Mouse (Mus musculus): ENCODE results near the gene Tmem192.

Tmem192 gene

DNA sequence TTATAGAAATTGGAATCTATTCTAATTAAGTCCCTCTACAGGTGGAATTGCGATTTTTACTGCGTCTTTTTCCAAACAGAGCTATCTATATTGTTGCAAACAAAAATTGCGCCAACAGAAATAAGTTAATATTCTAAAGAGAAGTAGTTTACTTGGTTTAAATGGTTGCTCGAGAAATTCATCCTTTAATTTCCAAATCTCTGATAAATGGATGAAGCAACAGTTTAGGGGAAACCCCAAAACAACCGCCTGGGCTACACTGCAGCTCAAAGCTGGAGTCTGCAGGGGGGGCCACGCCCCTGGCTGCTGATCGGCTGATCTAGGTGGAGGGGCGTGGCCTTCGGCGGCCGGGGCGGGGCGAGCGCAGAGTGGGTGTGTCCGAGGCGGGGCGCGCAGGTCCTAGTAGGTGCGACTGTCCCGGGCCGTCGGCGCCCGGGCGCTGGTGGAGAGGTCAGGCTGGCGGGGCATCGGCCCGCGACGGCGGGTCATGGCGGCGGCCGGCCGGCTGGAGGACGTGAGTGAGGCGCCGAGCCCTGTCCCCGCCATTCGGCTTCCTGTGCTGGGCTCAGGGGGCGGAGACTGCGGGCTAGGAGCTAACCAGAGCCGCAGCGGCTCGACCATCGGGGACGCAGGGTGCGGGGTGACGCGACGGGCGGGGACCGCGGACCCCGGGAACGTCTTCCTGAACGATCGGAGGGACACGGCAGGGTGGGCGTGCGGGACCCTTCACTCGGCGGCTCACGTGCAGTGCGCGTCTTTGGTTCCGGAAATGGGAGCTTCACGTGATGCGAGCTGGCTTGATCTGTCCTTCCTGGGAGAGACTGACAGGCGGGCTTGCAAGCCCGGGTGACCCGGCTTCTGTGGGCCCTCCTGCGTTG lies at the start of gene Tmem192:
Gene Tmem192, plus strand, starts transcription at position 366 of the 878 bp plus-strand sequence.
- peak; percentile 95 for DNase-seq (ENCODE audit: low spot score)

DNA sequence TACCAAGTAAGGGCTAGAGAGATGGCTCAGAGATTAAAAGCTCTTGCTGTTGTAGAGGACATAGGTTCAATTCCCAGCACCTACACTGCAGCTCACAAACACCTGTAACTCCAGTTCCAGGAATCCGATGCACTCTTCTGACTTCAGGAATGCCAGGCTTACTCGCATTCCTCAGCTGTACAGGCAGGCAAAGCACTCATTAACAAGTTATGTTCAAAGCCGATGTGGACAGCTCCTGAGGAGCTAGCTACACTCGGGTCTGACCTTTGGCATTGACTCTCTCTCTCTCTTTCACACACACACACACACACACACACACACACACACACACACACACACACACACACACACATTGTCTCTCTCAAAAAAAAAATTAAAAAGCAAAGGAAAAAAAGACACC lies 48.3 kb upstream of the Tmem192 start:
- no peak for DNase-seq (ENCODE audit: low spot score)

DNA sequence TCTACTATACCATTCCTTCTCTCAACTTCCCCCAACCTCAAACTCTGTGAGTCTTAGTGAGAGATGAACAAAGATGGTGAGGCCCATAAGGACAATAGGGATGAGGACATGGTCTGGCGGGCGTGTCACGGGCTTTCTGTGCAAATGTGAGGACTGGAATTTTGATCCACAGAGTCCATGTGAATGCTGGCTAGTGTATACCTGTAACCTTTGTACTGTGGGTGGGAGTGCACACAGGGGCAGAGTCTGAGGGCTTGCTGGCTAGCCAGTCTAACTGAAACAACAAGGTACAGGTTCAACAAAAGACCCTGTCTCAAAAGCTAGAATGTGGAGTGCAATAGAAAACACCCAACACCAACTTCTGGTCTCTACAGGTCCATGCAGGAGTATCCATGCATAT lies 46.3 kb upstream of the Tmem192 start:
- no peak for DNase-seq (ENCODE audit: low spot score)

DNA sequence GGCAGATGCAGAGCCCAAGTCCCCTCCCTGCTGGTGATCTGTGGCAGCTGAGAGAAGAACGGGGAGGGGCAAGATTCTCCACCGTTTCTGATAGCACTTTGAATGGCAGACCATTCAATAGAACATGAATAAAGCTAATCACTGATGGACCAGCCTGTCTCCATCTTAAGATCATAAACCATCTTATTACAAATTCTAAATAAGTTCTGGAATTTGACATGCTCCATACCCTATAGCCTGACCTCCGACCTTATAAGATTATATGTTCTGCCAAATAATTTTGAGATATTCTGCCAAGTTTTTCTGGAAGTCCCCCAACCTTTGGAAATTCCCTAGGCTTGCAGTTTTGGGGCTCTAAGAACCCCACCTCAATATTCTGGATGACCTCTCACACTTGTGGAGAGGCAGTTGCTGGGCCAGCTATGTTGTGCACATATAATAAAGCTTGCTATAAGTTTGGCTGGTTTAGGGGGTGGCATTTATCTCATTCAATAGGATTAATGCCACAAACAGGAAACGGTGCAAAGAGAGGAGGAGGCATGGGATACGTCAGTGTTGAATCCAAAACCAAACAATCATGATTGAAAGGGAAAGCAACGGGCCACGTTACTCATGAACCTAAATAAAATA lies 45.3 kb upstream of the Tmem192 start:
- no peak for DNase-seq (ENCODE audit: low spot score)

DNA sequence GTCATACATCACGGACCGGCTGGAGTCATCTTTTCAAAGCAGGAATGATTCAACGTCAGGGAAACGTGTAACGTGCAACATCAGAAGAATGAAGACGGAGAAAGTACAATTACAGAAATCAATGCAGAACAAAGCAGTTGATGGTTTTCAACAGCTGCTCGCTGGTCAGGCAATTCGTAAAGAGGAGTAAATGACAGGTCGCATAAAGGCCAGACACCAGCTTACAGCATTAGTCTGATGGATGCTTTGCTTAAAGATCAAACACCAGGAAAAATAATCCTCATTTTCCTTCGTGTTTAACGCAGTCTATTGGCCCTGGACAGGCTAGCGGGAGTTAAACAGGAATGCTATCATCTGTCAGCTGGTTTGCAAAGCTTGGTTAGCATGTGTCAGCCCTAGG lies 44.8 kb upstream of the Tmem192 start:
- no peak for DNase-seq (ENCODE audit: low spot score)

DNA sequence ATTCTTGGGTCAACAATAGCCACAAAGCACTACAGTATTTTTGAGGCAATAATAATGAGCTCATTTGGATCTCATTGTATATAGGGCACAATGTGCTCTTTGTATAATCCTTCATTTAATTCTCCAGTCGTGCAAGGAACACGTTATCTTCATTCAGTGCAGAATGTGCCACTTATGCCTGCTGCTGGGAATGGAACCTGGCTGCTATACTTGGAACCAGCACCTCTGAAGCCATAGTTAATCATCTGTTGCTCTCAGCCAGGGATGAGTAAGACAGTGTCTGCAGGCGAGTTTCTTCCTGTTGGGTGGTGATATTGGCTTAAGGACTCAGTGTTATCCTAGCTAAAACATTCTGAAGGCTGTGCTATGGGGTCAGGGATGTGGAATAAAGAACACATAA lies 43.2 kb upstream of the Tmem192 start:
- no peak for DNase-seq (ENCODE audit: low spot score)

DNA sequence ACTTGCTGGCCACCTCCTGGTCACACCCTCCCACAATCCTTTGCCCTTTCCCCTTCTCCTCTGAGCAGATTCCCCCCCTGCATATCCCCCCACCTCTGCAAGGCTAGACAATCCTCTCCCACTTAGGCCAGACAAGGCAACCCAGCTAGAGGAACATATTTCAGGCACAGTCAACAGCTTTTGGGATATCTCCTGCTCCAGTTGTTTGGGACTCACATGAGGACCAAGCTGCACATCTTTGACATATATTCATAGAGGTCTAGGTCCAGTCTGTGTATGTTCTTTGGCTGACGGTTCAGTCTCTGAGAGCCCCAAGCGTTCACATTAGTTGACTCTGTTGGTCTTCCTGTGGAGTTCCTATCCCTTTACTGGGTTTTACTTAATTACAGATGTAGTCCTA lies 37.0 kb upstream of the Tmem192 start:
- DNase-seq (ENCODE audit: low spot score): no peak

DNA sequence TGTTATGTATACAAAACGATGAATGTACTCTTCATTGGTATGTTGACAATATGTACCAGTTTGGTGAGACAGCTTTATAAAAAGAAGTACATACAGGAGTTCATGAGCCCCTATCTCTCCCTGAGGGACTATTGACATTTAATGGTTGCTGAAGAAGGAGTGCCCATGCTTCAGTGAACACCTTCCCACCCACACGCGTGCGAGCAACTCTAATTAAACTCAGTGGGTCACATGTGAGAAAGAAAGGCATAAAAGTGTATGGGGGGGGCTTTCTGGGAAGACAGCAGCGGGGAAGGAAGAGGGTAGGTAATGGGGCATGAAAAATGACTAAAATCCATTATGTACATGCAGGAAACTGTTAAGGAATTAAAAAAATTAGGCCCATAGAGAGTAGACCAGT lies 30.2 kb upstream of the Tmem192 start:
- no peak for DNase-seq (ENCODE audit: low spot score)

DNA sequence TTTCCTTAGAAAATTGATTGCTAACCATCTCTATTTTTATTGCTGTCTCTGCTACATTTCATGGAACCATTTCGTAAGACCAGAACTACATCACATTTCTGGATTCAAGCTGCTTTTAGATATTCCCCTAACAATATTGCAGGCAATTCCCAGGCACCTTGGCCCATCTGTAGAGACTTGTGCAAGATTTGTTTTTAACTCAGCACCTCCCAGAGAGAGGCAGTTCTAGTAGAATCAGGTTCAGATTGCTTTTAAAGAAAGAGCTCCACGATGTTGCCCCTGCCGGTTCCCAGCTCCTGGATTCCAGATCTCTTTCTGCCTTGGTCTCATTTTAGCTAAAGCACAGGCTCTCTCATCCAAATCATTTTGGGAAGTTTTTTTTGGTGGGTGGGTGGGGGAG lies 23.7 kb upstream of the Tmem192 start:
- no peak for DNase-seq (ENCODE audit: low spot score)

DNA sequence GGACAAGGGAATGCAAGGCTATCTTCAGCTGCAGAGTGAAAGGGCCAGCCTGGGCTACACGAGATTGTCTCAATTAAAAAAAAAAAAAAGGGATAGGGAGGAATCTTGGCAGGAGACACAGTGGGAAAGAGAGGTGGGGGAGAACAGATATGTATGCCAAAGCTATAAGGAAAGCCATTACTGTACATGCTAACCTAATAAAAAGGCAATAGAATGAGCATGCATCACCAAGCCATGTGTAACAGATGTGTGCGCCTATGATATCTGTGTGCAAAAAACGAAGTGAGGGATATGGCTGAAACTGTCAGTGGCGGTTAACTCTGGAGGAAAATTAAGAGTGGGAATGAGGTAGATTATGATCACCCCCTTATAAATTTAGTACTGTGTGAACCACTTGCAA lies 21.2 kb upstream of the Tmem192 start:
- no peak for DNase-seq (ENCODE audit: low spot score)

DNA sequence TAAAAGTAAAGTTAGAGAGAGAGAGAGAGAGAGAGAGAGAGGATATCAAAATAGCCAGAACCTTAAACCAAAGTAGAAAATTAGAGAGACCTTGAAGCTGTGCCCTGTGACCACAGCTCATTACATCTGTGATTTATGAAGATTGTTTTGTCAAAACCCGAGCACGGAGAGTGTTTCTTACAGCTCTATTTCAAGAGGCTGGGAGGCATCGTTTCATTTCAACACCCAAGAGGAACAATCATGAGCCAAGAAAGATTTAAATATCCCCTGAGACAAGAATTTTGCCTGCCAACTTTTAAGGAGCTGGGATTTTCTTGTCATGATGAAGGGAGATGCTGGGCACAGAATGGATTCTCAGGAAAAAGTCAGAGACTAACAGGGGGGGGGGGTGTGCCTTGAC lies 20.6 kb upstream of the Tmem192 start:
- no peak for DNase-seq (ENCODE audit: low spot score)

DNA sequence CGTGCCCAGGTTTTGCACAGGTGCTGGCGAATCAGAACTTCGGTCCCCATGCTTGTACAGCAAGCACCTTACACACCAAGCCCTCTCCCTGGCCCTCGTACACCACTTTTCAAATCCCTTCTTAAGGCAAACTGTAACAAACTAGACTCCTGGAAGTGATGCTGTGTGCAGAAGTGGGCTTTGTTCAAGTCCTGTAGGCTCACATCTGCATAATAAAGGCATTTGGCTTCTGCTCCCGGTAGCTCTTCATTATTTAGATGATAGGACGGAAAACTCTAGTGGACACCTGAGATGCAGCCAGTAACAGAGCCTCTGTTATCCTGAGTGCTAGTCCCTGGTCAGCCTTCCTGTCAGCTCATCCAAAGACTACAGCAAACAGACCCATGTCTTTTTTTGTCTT lies 18.0 kb upstream of the Tmem192 start:
- no peak for DNase-seq (ENCODE audit: low spot score)

DNA sequence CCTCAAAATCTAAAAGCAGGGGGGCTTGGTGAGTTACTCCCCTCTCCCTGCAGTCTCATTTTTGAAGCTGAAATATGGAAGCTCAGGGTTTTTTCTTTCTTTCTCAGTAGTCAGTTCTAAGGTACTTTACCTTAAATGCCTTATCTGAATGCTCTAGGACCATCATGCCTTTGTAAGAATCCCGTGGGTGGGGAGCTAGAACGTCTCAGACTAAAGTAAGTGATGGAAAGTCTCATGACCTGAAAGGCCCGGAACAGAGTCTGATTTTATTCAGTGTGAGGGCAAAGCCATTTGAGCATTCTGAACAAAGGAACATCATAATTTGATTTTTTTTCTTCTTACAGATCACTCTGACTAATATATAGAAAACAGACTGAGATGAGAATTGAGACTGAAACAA lies 12.0 kb upstream of the Tmem192 start:
- DNase-seq (ENCODE audit: low spot score): no peak

DNA sequence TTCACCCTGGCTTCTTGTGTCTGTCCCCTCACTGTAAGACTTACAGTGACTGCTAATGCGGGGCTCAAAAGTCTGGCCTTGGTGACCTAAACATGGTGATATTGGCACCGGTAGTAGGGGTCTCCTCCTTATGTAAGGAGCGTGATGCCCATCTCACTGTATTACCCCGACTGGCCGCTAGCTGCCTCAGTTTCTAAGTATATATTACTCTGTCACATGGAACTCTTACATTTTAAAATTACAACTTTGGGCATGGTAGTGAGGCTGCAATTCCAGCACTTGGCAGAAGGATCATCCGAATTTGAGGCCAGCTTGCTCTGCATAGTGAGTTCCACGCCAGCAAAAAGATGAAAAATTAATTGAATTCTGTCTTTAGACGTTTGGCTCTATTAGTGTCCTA lies 6.0 kb upstream of the Tmem192 start:
- no peak for DNase-seq (ENCODE audit: low spot score)

DNA sequence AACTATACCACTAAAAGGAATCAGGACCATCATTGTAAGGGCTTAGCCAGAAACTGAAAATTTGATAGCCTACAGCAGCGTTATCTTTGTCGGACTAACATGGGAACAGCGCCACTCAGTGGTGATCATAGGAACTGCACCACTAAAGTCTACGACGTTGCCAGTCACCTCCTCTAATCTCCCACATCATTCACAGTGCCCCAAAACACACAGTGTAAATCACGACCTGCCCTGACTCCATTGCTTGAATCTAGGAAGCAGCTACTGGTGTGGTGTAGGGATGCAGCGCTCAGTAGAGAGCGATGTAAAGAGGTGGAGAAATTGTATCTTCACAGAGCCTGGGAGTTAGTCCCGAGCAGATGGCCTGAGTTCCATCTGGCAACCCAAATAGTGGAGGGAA lies 5.5 kb upstream of the Tmem192 start:
- DNase-seq (ENCODE audit: low spot score): peak; percentile 82

DNA sequence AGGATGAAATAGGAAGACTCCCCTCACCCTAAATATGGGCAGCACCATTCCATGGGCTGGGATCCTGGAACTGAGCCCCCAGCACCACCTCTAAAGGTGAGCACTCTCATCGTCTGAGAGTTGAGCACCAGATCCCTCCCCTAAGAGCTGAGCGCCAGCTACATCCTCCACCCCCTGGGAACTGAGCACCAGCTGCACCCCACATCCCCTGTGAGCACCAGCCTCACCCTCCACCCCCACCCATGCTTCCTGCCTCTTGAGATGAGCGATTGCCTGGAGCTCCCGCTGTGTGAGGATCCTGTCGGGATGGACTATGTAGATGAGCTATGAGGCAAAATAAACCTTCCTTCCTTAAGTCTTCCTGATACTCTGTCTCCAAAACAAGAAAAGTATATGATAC lies 4.0 kb upstream of the Tmem192 start:
- DNase-seq (ENCODE audit: low spot score): no peak

DNA sequence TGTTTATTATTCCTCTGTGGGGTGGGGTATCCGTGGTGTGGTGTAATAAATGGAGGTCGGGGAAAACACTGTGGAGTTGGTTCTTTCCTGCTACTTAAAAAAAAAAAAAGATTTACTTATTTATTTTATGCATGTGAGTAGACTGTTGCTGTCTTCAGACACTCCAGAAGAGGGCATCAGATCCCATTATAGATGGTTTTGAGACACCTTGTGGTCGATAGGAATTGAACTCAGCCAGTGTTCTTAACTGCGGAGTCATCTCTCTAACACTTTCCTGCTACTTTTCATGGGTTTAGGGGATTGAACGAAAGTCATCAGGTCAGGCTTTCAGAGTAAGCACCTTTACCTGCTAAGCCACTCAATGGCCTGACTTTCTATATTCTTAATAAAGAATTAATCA lies 2.2 kb upstream of the Tmem192 start:
- no peak for DNase-seq (ENCODE audit: low spot score)

DNA sequence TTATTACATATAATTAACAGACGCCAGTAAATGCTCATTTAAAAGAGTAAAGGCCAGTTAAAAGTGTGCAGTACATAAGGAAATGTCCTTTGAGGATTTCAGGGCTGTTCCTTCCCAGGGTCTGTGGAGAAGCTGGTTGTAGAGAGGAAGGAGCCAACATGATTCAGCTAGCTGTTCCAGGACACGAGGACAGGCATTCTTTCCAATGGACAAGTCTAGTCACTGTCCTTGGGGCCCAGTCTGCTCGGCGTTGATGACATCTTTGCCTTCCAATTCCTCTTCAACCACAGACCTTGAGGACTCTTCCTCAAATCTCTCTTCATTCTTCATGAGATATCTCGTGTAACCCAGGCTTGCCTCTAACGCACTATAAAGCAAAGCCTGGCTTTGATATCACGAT lies 1.4 kb upstream of the Tmem192 start:
- no peak for DNase-seq (ENCODE audit: low spot score)

DNA sequence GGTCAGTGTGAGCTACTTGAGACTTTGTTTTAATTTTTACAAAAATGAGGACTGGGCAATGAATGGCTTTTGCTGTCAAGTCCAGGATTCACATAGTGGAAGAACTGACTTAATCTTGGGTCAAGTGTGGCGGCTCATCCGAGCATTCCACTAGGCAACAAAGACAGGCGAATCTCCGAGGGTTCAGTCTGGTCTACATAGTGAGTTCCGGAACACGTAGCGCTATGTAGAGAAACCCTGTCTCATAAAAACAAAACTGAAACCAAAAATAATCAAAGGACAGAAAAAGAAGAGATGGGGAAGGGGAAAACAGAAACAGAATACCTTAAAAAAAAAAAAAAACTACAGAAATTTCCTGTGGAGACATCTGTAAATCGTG lies 555 bp upstream of the Tmem192 start:
- no peak for DNase-seq (ENCODE audit: low spot score)

DNA sequence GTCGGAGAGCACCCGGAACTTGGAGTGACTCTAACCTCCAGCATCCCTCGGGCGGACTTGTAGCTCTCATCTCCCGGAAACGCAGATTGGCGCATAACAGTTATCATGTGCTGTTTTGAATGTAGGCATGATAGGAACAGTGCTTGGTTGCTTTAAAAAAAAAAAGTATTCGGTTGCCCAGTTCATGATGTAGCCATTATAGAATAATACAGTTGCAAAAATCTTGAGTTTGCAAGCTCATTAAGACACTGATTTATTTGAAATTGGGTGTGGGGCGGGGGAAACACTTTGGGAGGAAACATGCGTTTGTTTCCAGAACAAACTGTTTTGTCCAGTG lies 681 bp downstream of the Tmem192 start:
- DNase-seq (ENCODE audit: low spot score): no peak

DNA sequence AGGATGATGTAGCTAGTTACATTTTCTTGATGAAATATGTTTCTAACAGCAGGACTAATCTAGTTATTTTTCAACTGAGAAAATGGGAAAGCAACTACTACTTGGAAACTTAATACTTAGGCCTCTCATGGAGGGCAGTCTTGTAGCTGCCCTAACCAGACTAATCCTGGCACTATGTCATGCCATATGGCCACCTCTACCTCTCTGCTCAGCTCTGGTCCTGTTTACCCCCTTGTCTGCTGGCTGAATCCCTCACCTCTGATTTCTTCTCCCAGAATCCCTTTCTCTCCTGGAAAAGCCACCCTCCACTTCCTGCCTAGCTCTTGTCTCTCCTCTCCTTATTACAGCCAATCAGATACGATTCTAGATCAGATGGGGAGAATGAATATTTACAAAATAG lies 1.4 kb downstream of the Tmem192 start:
- DNase-seq (ENCODE audit: low spot score): no peak

DNA sequence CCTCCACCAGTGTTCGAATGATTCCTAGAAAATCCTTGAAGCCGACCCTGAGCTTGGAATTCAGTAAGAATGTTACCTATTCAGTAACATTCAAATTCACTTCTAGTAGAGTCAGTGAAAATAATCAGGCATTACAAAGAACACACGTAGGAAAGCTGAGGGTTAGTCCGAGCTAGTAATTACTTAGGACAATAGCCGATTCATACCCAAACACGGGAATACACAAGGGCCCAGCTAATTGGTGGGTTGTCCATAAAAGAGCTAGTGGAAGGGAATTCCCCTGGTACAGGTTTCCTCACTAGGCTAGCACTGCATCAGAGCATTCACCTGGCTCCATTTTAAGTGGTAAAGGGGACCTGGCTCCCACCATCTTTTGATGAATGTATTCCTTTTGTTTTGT lies 5.1 kb downstream of the Tmem192 start:
- no peak for DNase-seq (ENCODE audit: low spot score)

DNA sequence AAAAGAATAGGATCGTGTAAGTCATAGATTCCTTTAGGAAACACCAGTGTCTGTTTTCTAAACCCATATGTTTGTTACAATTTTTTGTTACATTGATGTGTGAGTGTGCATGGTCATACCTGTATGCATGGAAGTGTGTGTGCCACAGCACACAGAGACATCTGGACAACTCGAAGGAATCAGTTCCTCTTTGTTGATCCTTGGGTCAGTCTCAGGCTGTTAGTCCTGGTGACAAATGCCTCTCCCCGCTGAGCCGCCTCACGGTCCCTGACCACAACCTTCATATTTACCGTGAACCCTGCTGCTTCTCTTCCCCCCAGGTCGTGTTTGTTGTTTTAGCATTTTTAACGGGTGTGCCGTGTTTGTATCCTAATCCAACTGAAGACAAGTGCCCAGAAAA lies 12.0 kb downstream of the Tmem192 start:
- no peak for DNase-seq (ENCODE audit: low spot score)

DNA sequence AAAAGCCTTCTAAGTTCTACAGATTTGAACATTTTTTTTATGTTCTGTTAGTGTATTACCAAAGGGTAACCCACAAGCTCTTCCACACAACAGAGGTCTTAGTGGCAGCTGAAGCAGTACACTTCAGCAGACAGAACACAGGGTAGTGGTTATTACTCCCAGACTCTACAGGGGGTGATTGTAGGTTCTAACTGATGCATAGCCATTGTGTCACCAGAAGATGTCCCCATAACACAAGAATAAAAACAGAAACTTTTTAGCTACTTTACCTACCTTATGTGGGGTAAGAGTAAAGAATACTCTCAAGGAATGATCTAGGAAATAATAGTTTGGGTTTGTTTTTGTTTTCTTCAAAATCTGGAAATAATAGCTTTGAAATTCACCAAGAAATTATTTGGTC lies 15.9 kb downstream of the Tmem192 start:
- no peak for DNase-seq (ENCODE audit: low spot score)

Data from urinary bladder, postnatal 14 days (tissue).